Mouse (Mus musculus) bone marrow, adult 2 months (tissue): ENCODE results near the gene Tcf20. TPM values are rescaled to one million over a fixed set of nuclear protein-coding genes. Genes with fewer than 3 reads are reported as not detected.

Experiments used
- H3K27ac ChIP-seq: fragments of 200-500 bp; 2 replicates; pipeline ENCODE4 v1.5.1; 2012; ENCODE audit warnings: low read depth, mild to moderate bottlenecking, control low read depth, inconsistent platforms, low read length; ENCODE audit not compliant: control insufficient read depth, poor library complexity, insufficient read depth
- H3K4me1 ChIP-seq: fragments of 200-500 bp; 2 replicates; pipeline ENCODE4 v1.6.1; 2011; ENCODE audit warnings: low read length; ENCODE audit not compliant: control insufficient read depth, insufficient read depth
- H3K4me3 ChIP-seq: fragments of 200-500 bp; replicated peaks from 2 replicates; pipeline ENCODE3; 2011; ENCODE audit warnings: mild to moderate bottlenecking, low read depth, low read length, control low read depth; ENCODE audit not compliant: control insufficient read depth
- CTCF ChIP-seq: fragments of 200-500 bp; IDR thresholded peaks from 2 replicates; pipeline ENCODE4 v1.5.1; 2011; ENCODE audit warnings: low read length, control low read depth; ENCODE audit not compliant: control insufficient read depth, insufficient read depth
- POLR2A ChIP-seq: fragments of 200-500 bp; IDR thresholded peaks from 2 replicates; pipeline ENCODE4 v1.6.1; 2011; ENCODE audit warnings: low read depth, mild to moderate bottlenecking, control low read depth, low read length, borderline replicate concordance; ENCODE audit not compliant: control insufficient read depth
- WGBS: fragments of 180-500 bp; shearing (Covaris S2); methylation state at CpG from one replicate; pipeline ENCODE4 v1.1.7; 2018; 5-methylcytosine and 5-hydroxymethylcytosine counted together
- polyA plus RNA-seq: library from polyadenylated mRNA; stranded (reverse); fragments of >200 nt; gene quantifications from 2 replicates; pipeline ENCODE4 v1.2.4, GENCODE M21; 2011; ENCODE audit warnings: low replicate concordance; ENCODE audit not compliant: missing spikeins, insufficient read depth, insufficient read length

Tcf20 gene
- polyA plus RNA-seq, 1 experiment: 26.4 TPM

- 2% methylated on average over 53 of the region's 56 CpGs for WGBS
- TF ChIP-seq POLR2A (peak; percentile 85; the same call in 1 of the 2 replicates), CTCF (no peak)
- peaks cover 2% of the 10 kb centered on the region; the same call in 1 of the 2 replicates for H3K4me1 ChIP-seq
- peak overlapping the region; percentile 93 for H3K27ac ChIP-seq
- H3K4me3 ChIP-seq: peak overlapping the region; percentile 68
These were observed 87.9 kb downstream of the Tcf20 start for GRCm38 (mm10) chr15:82899676-82900301.

- peak overlapping the region; percentile 93 for H3K27ac ChIP-seq
- under 1% methylated on average over 94 of the region's 98 CpGs for WGBS
- H3K4me1 ChIP-seq: peaks cover 2% of the 10 kb centered on the region; the same call in 1 of the 2 replicates
These were observed 88.7 kb downstream of the Tcf20 start for GRCm38 (mm10) chr15:82898740-82899675.

GRCm38 (mm10) chr15:82898141-82898739, 89.4 kb downstream of the Tcf20 start:
- Histone ChIP-seq H3K4me1 (peaks cover 2% of the 10 kb centered on the region; the same call in 1 of the 2 replicates), H3K27ac (peak overlapping the region; percentile 93), H3K4me3 (peak overlapping the region; percentile 95)
- 23% methylated on average over 11 of the region's 11 CpGs for WGBS
- TF ChIP-seq POLR2A (no peak), CTCF (no peak)

More at GRCm38 (mm10) chr15:82898740-82899675, 88.7 kb downstream of the Tcf20 start:
- no peak for TF ChIP-seq CTCF
- TF ChIP-seq POLR2A: no peak
- peak overlapping the region; percentile 95 for H3K4me3 ChIP-seq

GRCm38 (mm10) chr15:82896336-82896735, 91.3 kb downstream of the Tcf20 start:
- 12% methylated on average over 1 of the region's 1 CpGs for WGBS
- no peak overlapping the region for H3K4me3 ChIP-seq
- no peak overlapping the region for H3K27ac ChIP-seq
- no peak for TF ChIP-seq CTCF
- H3K4me1 ChIP-seq: peaks cover 2% of the 10 kb centered on the region

DNA sequence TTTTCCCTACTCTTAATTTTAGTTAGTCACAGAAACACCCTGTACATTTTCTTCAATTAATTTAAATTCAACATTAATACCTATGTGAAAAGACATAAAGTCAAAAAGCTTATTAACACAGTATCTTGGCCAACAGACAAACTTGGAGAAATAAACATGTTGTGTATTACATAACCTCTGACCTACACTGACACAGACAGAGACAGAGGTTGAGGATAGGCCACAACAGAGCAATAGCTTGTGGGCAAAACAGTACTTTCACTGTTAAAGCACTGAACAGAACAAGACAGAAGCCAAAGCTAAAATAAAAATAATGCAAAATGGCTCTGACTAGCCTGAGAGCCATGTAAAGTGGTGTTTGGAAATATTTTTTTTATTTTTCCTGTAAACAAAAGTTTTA, 97.2 kb downstream of the Tcf20 start:
- TF ChIP-seq CTCF: no peak
- TF ChIP-seq POLR2A: no peak
- H3K4me1 ChIP-seq: peaks cover 1% of the 10 kb centered on the region; the same call in 1 of the 2 replicates
- no peak overlapping the region for H3K4me3 ChIP-seq
- no peak overlapping the region for H3K27ac ChIP-seq

- 73% methylated on average over 1 of the region's 1 CpGs for WGBS
- TF ChIP-seq POLR2A (no peak), CTCF (no peak)
- Histone ChIP-seq H3K4me3 (no peak overlapping the region), H3K4me1 (peaks cover 1% of the 10 kb centered on the region; the same call in 1 of the 2 replicates), H3K27ac (no peak overlapping the region)
These were observed 98.2 kb downstream of the Tcf20 start for GRCm38 (mm10) chr15:82889426-82889825.

DNA sequence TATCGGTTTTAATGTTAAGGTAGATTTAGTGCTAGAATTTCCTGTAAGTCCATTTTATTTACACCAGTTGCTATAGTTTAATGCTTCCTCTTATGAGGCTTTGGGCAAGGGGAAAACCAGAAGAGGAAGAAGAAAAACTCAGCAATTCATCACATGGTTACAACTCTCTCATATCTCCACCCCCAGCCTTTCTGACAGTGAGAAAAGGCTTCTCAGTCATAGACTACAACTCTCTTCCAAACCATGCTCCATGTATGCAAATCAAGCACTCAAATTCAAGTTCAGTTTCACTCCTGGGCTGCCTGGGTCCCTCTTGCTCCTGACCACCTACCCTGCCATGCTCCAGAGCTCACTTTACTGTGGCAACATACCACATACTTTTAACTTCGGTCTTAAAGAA, 99.2 kb downstream of the Tcf20 start:
- H3K27ac ChIP-seq: peak overlapping the region; percentile 22; the same call in 1 of the 2 replicates
- TF ChIP-seq CTCF (no peak), POLR2A (no peak)
- no peak overlapping the region for H3K4me3 ChIP-seq
- peaks cover 1% of the 10 kb centered on the region; the same call in 1 of the 2 replicates for H3K4me1 ChIP-seq
- WGBS: 8% methylated on average over 2 of the region's 2 CpGs

DNA sequence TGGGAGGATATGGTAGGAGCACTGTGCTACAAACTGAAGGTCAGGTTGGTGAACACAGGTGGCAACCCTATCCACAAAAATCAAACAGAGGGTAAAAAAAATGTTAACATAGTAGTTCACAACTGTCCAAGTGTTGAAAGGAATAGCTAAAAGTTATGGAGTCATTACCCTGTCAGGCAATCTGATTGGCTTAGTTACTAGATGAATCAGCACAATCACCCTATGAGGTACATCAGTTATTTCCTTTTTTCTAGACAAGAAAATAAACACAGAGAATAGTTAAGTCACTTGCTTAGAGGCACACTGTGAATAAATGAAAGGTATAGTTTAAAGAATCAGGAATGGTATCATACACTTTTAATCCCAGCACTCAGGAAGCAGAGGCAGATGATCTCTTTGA, 110.4 kb downstream of the Tcf20 start:
- Histone ChIP-seq H3K4me1 (peaks cover 1% of the 10 kb centered on the region; the same call in 1 of the 2 replicates), H3K4me3 (no peak overlapping the region), H3K27ac (peak overlapping the region; percentile 48; the same call in 1 of the 2 replicates)
- TF ChIP-seq CTCF: no peak
- no peak for TF ChIP-seq POLR2A
